Mouse (Mus musculus): Measurements from ENCODE around the gene Micall1.
A peak's percentile ranks its signal among the peaks of the same experiment; 100 is the strongest.

The Micall1 gene

DNA sequence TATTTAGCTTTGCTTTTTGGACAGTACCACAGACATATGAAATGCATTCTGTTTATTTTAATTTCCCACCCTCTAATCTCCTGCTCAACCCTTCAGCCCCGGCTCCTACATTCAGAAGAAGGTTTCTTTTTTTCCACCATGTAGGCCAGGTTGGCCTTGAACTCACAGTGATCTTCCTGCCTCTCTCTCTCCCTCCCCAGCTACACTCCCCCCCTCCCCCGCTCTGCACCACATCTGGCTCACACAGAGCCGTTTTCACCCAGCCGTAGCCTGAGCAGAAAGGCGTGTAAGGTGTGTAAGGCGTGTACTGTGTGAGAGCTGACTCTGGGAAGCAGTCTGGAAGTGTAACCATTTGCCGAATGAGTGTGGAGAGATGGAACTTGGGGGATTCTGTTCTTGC is 20.6 kb downstream of the Micall1 start:
- no peak for DNase-seq (ENCODE audit: low spot score in 2 of 2)

DNA sequence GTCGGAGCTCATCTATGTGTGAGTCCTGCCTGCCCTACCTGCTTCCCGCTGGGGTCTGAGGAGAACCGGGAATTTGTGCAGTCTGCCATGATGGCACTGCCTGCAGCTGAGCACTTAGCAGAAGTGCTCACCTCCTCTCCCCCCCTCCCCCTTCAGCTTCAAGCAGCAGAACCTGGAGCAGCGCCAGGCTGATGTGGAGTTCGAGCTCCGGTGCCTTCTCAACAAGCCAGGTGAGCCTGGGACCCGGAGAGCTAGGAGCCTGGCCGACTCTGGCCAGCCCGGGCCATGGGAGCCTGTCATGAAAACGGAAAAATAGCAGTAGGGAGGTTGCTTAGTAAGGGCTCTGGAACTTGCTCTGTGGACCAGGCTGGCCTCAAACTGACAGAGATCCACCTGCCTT is 22.1 kb downstream of the Micall1 start:
- no peak for DNase-seq (ENCODE audit: low spot score in 2 of 2)

DNA sequence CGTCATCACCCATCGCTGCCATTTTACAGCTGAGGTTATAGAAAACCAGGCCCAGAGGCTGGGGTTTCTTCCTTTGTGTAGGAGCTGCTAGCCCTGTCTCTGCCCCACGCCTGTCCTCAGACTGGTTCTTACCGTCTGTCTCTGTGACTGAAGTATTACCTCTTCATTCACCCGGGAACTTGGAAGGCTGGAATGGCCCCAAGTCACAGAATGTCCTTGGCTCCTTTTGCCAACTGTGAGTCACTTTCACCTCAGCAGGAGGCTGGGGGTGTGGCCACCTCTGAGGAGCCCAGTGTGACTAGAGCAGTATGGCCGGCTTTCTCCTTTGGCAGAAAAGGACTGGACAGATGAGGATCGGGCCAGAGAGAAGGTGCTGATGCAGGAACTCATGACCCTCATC is 22.7 kb downstream of the Micall1 start:
- no peak for DNase-seq (ENCODE audit: low spot score in 2 of 2)

DNA sequence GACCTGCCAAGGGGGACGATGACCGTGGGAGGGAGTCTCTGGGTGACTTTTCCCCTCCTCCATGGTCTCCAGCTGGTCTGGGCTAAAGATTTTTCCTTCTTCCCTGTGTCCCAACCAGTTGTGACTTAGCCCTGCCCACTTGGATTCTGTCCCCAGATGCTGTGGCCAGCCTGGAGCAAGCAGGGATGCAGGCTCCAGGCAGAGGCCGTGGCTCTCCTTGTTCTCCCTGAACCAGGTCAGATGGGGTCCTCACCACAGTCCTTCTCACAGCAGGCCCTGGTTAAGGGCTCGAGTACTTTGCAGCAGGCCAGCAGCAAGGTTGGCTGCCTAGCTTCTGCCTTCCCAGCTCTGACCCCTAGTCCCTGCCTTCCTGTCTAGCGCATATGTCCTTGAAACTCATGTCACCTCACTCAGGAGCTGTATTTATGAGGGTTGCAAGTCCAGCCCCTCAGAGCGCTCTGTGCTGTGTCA is 24.5 kb downstream of the Micall1 start:
- no peak for DNase-seq (ENCODE audit: low spot score in 2 of 2)

DNA sequence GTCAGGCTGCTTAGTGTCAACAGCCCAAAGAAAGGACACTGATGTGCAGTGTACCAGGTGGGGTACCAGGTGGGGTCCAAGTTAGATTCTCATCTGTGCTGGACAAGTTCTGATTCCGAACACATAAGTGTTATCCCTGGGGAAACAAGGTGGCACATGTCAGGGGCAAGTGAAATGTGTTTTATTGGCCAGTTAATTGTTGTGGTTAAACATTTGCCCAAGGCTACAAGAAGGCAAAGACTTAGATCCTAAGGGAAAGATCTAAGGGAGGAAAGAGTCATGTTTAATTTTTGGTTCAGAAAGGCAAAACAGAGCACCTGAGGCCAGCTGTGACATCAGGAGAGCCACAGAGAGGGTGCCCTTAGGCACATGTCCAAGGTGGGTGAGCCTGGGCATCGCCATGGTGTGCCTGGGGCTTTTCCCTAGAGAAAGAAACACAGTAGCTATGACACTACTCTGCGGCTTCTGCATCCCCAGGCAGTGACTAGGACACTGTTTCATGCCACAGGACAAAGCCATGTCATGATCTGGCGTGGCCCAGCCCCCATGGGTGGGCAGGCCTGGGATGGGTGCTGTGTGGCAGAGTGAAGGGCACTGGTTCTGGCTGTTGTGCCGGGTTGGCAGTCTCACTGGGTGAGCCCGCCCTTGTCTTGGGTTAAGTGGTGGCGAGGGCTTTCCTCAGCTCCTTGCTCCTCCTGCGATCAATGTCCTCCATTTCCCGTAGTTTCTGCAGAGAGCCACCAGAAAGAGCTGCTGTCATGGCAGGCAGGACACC is 26.0 kb downstream of the Micall1 start:
- DNase-seq (ENCODE audit: low spot score in 2 of 2) = no peak

DNA sequence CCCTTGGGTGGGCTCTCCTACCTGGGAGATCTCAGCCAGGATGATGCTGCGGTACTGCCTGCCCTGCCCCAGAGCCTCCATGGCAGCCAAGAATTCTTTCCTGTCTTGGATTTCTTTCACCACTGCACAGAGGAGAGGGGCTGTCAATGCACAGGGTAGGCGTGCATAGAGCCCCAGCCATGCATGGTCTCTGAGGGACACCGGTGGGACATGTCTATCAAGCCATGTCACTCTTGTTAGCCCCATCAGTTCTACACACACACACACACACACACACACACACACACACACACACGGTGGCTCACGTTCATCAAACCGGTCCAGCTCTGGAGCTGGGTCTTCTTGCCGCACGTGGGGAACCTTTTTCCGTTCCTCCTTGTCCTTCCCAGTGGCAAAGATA is 26.6 kb downstream of the Micall1 start:
- DNase-seq (ENCODE audit: low spot score in 2 of 2) = no peak

DNA sequence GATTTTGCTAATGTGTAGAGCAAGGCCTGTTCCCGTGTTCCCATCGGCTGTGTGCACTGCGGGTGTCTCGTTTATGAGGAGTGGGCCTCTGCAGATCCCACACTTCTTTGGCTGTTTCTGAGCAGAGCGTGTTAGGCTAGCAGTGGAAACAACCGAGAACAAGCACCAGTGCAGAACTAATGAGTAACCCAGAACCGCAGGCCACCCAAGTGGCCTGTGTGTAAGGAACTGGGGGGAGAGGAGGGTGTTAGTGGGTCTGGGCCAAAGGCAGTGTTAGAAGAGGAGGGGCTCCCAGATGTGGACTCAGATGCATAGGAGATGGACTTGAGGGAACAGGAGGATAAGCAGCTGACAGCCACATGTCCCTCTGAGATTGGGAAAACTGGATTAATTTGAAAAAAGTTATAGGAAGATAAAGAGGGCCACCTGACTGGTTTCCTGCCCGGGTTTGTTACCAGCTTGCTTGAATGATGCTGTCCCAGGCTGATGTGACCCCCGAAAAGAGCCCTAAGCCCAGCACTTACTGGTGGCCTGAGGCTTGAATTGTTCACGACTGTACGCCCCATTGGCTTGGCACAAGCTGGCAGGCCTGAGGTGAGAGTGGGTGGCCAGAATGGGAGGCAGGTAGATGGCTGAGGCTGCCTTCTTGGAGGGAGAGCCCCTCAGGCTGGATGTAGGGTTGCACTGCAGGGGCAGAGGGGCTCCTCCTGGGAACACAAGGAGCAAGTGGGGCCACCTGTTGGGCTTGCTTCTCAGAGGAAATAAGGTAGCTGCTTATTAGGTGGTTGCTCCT is 27.3 kb downstream of the Micall1 start:
- DNase-seq (ENCODE audit: low spot score in 2 of 2) = no peak

DNA sequence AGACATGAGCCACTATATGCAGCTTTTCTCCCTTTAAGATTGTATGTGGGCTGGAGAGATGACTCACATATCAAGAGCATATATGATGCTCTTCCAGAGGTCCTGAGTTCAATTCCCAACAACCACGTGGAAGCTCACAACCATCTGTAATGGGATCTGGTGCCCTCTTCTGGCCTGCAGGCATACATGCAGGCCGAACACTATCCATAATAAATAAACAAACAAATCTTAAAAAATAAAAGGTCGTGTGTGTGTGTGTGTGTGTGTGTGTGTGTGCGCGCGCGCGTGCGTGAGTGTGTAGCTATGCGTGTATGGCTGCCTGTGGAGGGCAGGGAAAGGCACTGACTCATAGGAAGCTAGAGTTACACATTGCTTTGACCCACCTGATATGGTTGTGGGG is 30.9 kb downstream of the Micall1 start:
- DNase-seq (ENCODE audit: low spot score in 2 of 2) = no peak

DNA sequence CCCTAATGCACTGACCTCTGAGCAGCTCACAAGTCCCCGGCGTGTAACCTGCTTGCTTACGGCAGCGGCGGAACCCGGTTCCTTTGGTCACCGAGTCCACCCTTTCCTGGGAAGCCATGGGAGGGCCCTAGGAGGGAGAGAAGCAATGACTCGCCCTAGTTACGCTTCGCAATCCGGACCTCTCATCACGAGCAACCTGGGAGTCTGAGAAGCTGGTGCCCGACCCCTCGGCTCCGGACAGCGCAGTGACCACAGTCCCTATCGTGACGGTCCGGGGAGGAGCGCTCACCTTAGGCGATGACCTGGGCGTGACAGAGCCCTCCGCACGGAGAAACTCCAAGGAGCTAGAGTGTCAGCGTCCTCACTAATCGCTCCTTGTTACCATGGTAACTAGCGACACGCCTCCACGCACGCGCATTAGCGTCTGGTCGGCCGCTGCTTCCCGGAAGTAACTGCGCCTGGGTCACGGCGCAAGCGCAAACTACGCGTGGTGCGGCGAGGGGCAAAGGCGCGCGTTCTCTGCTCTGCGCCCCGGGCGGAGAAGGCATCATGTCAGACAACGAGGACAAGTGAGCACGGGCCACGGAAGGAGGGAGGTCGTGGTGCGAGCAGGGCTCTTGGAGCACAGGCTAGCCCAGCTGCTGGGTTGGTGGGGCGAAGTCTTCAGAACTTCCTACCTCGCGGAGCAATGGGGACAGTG is 32.3 kb downstream of the Micall1 start, which contains the start of the genes Polr2f and 1700088E04Rik:
Gene Polr2f, plus strand, starts transcription at position 144 of the 700 bp plus-strand sequence.
Gene 1700088E04Rik, minus strand, starts transcription at position 388 of the 700 bp plus-strand sequence.
- peak; percentile 87 to 92 for DNase-seq (ENCODE audit: low spot score in 2 of 2)

DNA sequence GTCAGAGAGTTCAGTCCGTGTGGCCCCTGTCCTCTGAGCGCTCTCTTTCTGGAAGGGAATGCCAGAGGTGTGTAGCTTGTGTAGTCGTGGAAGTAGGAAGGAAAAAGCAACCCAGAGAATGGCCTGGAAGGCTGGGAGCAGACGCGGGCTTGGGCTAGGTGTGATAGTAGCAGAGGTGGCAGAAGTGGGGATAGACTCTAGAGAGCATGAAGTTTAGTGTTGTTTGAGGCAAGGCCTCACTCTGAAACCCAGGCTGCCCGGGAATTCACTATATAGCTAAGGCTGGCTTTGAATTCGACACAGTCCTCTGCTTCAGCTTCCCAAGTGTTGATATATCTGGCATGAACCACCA is 32.8 kb downstream of the Micall1 start:
- no peak for DNase-seq (ENCODE audit: low spot score in 2 of 2)

DNA sequence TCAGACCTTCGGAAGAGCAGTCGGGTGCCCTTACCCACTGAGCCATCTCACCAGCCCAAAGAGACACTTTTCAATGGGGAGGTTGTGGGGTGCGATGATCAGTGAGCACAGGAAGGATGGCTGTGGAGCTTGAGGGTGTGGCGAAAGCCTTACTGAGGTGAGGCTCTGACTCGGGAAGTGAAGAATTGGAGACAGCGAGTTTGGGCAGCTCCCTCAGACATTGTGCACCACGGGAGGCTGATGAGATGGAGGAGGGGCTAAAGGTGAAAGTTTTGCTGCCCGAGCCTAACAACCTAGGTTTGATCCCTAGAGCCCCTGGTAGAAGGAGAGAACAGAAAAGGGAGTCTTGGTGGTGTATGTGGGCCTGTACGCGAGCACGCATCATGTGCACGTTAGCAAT is 34.6 kb downstream of the Micall1 start:
- DNase-seq (ENCODE audit: low spot score in 2 of 2) = no peak

DNA sequence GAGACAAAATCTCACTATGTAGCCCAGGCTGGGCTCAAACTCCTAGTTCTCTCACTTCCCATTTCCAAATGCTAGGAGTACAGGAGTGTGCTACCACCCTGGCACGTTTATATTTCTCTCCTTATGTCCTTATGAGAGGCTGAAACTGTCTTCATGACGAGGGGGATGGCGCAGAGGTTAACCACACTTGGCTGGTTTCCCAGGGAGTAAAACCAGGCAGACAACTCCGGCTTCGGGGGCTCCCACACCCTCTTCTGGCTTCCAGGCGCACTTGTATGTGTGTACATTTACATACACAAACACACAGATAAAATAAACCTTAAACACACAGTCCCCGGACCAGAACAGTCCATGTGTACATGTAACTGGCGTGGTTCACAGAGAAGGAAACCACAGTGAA is 35.3 kb downstream of the Micall1 start:
- no peak for DNase-seq (ENCODE audit: low spot score in 2 of 2)

DNA sequence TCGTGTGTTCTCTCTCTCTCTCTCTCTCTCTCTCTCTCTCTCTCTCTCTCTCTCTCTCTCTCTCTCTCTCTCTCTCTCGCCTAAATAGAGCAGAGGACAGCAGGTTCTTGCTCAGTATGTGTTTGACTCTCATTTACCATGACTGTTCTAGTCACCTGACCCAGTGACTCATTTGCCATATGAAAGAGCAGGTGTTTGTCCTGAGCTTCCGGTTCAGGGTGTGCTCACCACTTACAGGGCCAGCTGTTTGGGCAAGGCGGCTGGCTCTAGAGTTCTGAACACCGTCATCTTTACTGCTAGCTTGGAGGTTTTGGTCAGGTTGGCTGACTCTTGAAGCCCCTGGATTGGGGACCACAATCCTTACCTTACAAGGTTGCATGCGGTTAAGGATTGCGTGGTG is 36.8 kb downstream of the Micall1 start:
- no peak for DNase-seq (ENCODE audit: low spot score in 2 of 2)

DNA sequence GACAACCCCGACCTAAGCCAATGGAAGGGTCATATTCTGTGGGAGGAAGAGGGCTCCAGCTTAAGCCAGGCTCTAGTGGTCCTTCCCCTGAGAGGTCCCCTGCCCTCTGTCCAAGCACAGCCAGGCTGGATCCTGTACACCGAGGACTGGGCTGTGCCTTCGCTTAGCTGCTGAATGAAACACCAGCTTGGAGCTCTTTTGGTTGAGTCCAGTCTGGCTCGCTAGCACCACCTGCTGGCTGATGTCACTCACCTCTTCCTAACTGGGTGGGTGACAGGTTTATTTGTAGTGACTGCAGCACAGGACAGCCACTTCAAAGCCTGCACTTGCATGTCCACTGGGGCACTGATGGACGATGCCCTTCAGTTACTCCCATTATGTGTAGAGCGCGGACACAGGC is 39.8 kb downstream of the Micall1 start:
- peak; percentile 52 to 72 for DNase-seq (ENCODE audit: low spot score in 2 of 2)

DNA sequence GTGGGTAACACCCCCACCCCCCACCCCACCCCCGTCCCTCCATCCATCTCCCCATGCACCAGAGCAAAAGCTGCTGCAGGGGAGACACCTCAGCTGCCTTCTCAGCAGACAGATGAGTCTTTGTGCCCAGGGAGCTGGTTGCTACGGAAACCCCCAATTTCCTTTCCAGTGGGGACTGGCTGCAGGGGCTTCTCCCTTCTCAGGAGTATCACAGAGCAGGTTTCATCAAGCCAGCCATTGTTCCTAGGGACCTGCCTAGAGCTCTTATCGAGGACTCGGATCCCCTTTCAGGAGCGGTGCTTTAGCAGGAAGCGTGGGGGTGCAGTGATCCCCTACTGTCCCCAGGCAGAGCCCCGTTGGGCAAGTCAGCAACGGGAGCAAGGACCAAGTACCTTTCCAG is 43.2 kb downstream of the Micall1 start:
- DNase-seq (ENCODE audit: low spot score in 2 of 2) = no peak

DNA sequence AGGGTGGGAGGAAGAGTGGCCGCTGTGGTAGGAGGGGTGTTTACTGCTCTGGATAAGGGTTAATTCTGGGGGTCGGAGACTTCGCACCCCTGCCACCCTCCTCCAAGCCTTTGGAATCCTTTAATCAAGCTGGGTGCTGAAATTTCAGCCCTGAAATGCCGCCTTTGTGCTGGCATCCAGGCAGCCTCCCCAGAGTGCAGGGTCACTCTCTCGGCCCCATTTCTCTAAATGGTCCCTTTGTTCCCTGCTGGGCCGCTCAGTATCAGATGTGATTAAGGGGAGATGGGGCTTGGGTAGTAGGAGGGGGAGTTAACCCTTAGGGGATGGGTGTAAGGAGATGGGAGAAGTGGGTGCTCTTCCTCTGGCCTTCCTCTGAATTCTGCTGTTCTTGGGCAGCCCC is 44.0 kb downstream of the Micall1 start:
- DNase-seq (ENCODE audit: low spot score in 2 of 2) = no peak

DNA sequence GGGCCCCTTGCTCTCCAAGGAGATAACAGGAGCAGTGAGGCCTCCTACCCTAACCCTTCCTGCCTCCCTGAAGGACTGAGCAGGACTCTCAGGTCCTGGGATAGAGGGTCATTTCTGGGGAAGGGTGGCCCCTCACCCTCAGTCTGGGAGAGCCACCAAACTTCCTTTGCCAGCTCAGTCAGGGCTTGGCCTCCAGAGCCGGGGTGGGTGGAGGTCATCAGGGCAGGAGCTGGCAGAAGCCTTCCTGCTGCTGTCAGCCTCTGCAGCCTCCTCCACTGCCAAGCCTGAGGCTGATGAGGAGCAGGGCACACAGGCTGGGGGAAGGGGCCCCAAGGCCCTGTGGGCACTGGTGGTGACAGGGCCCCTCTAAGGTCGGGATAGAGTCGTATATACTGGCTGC is 46.9 kb downstream of the Micall1 start:
- DNase-seq (ENCODE audit: low spot score in 2 of 2) = no peak

DNA sequence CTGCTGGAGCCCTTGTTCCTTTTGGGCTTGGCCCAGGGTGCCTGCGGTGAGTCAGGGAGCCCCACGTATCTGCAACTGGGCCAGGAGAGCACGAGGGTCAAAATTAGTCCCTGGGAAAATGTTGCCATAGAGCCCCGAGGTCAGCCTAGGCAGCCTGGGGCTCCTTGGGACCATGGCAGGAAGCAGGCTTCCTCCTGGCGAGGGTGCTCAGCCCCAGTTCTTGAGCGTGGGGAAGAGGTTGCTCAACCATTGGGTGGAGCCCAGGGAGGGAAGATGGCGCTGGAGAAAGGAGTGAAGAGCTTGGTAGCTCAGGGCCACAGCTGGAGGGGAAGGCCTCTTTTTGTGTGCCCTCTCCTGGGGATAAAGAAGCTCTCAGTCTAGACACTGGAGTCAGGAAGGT is 53.6 kb downstream of the Micall1 start:
- no peak for DNase-seq (ENCODE audit: low spot score in 2 of 2)

DNA sequence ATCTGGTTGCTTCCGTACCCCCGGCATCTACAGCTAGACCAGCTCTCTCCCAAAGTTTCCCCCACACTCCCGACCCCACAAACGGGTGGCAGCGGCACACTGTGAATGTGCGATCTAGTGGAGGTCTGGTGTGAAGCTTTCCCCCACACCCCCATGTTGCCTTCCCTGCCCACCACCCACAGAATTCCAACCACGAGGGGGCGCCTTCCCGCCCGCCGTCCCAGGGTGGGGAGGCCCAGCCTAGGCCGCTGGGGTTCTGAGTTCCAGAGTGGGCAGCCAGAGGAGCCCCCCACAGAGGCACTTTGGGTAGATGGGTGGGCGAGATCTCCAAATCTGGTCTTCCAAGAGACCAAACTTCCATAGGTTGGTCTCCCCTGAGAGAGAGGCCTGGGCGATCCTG is 54.1 kb downstream of the Micall1 start:
- DNase-seq (ENCODE audit: low spot score in 2 of 2) = no peak

DNA sequence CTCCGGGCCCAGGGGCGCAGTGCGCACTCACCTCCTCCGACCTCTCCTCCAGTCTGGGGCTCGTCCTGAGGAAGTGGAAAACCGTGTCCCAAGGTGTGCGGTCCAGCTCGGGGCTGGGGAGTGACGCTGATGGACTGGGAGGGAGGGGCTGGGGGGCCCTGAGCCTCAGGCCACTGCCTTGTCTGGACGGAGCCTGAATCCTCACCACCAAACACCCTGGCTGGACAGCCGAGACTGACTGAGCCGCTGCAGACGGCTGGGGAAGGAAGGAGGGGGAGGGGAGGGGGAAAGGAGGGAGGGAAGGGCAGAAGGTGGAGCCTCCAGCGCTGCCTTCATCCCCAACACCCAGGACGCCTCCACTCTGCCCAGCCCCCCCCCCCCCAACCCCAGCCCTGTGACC is 55.6 kb downstream of the Micall1 start:
- DNase-seq (ENCODE audit: low spot score in 2 of 2) = no peak

DNA sequence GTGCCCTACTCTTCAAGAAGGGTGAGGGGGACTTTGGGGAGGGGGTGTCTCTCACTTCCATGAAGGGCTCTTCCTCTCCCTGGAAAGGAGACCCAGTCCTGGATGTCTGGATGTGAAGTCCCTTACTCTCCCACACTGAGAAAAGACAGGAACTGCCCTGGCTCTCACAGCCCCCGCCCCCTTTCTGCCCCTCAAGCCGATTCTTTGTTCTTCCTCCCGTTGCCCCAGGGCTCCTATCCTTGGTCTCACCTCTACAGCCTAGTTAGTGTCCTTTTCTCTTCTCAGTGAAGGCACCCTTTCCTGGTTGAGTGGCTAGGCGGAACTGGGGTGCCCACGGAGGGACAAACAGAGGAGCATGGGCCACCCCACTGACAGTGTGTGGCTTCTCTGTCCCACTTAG is 56.4 kb downstream of the Micall1 start, which contains the start of gene Sox10:
Gene Sox10, minus strand, starts transcription at position 101 of the 400 bp plus-strand sequence.
- DNase-seq (ENCODE audit: low spot score in 2 of 2) = no peak

DNA sequence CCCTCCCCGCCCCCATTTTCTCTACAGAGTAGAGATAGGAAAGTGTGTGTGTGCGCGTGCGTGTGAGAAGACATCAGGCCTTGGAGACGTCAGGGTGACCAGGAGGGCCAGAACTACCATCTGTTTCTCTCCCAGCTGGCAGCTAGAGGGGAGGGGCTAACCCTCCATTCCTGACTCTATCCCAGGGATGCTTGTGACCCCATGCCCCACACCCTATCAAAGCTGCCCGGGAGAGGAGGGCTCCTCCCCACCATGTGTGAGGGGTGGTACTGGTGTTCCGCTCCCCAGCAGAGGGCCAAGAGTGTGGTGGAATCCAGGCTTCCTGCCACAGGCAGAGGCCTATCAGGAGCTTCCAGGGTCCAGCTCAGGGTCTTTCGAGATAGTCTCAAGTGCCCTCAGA is 58.0 kb downstream of the Micall1 start:
- no peak for DNase-seq (ENCODE audit: low spot score in 2 of 2)

Data from spleen, postnatal 14 days (tissue).